Mouse (Mus musculus): ENCODE measurements around the gene Ucp2.

GRCm38 (mm10) chr7:100535831-100536230 lies 42.7 kb downstream of the Ucp2 start:
- no peak for TF ChIP-seq GATA1 (IDR thresholded peaks at IDR 0.05; ENCODE audit: low read length)
- TF ChIP-seq TAL1 (IDR thresholded peaks at IDR 0.05; ENCODE audit: low read length): no peak

All from erythroblast, embryonic 14.5 days (primary cell).